Mouse (Mus musculus): ENCODE measurements around the gene Kcnh1. TPM values are rescaled to one million over a fixed set of nuclear protein-coding genes. Genes with fewer than 3 reads are reported as not detected.

Kcnh1 gene
- not detected in 4 replicates for total RNA-seq (2023)

DNA sequence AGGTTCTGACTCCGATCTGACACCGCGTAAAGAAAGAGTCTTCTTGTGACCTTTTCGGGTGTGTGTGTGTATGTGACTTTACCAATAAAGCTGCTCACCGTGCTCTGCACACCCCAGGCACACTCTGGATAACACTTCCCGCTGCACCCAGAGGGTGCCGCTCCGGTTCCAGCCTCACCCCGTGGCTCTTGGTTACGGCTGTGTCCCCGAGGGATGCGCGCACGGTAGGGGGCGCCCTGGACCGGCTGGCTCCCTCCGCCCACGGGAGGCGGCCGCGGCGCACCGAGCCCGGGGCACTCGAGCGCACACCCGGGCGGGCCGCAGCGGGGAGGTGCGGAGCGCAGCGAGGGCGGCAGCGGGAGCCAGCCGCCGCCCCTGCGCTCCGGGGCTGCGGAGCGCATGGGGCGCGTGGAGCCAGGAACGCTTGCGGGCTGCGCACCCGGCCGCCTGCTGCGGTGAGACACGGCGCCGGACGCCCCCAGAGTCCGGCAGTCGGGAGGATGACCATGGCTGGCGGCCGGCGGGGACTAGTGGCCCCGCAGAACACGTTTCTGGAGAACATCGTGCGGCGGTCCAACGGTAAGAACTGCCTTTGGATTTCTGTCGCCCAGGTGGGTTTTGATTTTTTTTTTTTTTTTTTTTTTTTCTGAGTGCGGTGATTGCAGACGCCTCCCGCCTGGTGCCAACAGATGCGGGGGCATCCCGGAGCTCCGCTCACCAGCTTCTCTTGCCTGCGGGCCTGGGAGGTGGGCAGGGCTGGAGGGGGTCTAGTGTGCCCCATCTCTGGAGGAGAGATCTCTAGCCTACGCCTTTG lies at the start of gene Kcnh1:
TSS of gene Kcnh1 (plus strand) at position 267 of the 814 bp plus-strand sequence.

Other genes with a start within 250 kb of the Kcnh1 start
- gene Rd3, start 213.4 kb upstream of the Kcnh1 start, total RNA-seq (2023): not detected in 4 replicates
- gene Traf5, start 98.2 kb upstream of the Kcnh1 start, total RNA-seq (2023): 161 to 185 TPM (median 180 TPM) in 4 replicates
- gene Rcor3, start 52.7 kb upstream of the Kcnh1 start, total RNA-seq (2023): 13.8 to 17.3 TPM (median 15.1 TPM) in 4 replicates